Mouse (Mus musculus): ENCODE results near the gene Itpk1. TPM values are rescaled to one million over a fixed set of nuclear protein-coding genes. Genes with fewer than 3 reads are reported as not detected.

Itpk1 gene
- polyA plus RNA-seq, 1 experiment from 2014 or later = 8.9 TPM

GRCm38 (mm10) chr12:102621205-102621604 is 83.5 kb downstream of the Itpk1 start:
- no peak overlapping the region for H3K4me2 ChIP-seq
- no peaks in the 10 kb centered on the region for H3K36me3 ChIP-seq
- no peak overlapping the region for H3K4me3 ChIP-seq (replicated peaks)
- H3K27ac ChIP-seq = no peak overlapping the region
- no peaks in the 10 kb centered on the region for H3K9me3 ChIP-seq
- 82% methylated on average over 4 of the region's 4 CpGs for WGBS
- ATAC-seq (ENCODE audit: insufficient number of reproducible peaks, insufficient read depth, low FRiP score, low TSS enrichment, low read depth) = no peak
- H3K9ac ChIP-seq (replicated peaks) = no peak overlapping the region
- peaks cover 30% of the 10 kb centered on the region for H3K4me1 ChIP-seq (replicated peaks)
- H3K27me3 ChIP-seq = no peaks in the 10 kb centered on the region

DNA sequence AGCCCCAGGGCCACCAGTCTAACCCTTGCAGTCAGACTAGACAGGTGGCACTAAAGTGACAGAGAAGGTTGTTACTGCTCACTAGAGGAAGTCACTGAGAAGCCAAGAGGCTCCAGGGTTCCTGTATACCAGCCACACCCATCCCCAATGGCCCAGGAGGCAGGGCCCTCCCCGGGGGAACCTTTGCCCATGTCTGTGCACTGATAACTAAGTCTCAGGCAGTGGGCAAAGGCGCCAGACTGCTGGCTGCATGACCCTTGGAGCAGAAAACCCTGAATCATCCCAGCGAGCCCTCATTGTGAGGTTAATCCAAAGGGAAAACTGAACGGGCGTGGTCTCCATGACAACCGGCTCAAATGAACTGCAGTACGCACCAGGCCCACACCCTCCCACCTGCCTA is 84.8 kb downstream of the Itpk1 start:
- Histone ChIP-seq H3K36me3 (no peaks in the 10 kb centered on the region), H3K9me3 (no peaks in the 10 kb centered on the region), H3K4me1 (replicated peaks) (peaks cover 33% of the 10 kb centered on the region), H3K4me2 (no peak overlapping the region), H3K27ac (no peak overlapping the region), H3K4me3 (replicated peaks) (no peak overlapping the region), H3K9ac (replicated peaks) (no peak overlapping the region), H3K27me3 (no peaks in the 10 kb centered on the region)
- no peak for ATAC-seq (ENCODE audit: insufficient number of reproducible peaks, insufficient read depth, low FRiP score, low TSS enrichment, low read depth)
- WGBS = 80% methylated on average over 7 of the region's 7 CpGs

DNA sequence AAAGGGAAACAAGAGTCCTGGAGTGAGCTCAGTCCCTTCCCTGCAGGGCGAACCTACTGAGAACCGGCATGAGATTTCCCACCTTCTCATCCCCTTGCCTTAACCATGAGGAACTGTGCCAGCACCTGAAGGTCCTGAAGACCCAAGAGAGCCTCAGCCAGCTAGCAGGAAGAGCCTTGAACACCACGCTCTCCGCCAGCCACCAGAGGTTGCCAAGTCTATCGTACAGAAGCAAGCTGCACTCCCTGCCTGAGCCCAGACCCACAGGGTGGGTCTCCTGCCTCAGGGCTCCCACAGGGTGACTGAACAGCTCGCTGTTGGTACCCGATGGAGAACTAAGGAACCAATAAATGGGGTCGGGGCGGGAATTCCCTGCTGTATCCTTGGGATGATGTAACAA is 86.6 kb downstream of the Itpk1 start:
- Histone ChIP-seq H3K4me2 (no peak overlapping the region), H3K9ac (replicated peaks) (no peak overlapping the region), H3K4me3 (replicated peaks) (no peak overlapping the region), H3K27ac (no peak overlapping the region), H3K27me3 (no peaks in the 10 kb centered on the region), H3K36me3 (no peaks in the 10 kb centered on the region), H3K4me1 (replicated peaks) (peaks cover 33% of the 10 kb centered on the region), H3K9me3 (no peaks in the 10 kb centered on the region)
- no peak for ATAC-seq (ENCODE audit: insufficient number of reproducible peaks, insufficient read depth, low FRiP score, low TSS enrichment, low read depth)
- WGBS = 60% methylated on average over 9 of the region's 9 CpGs

- Histone ChIP-seq H3K4me3 (replicated peaks) (no peak overlapping the region), H3K9me3 (no peaks in the 10 kb centered on the region), H3K36me3 (no peaks in the 10 kb centered on the region), H3K4me1 (replicated peaks) (peaks cover 32% of the 10 kb centered on the region), H3K9ac (replicated peaks) (no peak overlapping the region; the same call in 1 of the 2 replicates), H3K27ac (0 out of 2 replicates have a peak overlapping the region, but pooled peaks have one; percentile 56), H3K27me3 (no peaks in the 10 kb centered on the region), H3K4me2 (no peak overlapping the region)
- ATAC-seq (ENCODE audit: insufficient number of reproducible peaks, insufficient read depth, low FRiP score, low TSS enrichment, low read depth) = 0 out of 2 replicates have a peak, but pooled peaks have one; percentile 33
- 45% methylated on average over 7 of the region's 7 CpGs for WGBS
Observed at GRCm38 (mm10) chr12:102616843-102617519, 87.7 kb downstream of the Itpk1 start.

- H3K36me3 ChIP-seq = no peaks in the 10 kb centered on the region
- no peak overlapping the region for H3K4me2 ChIP-seq
- no peak overlapping the region for H3K4me3 ChIP-seq (replicated peaks)
- H3K9ac ChIP-seq (replicated peaks) = no peak overlapping the region
- H3K4me1 ChIP-seq (replicated peaks) = peaks cover 32% of the 10 kb centered on the region
- H3K27me3 ChIP-seq = no peaks in the 10 kb centered on the region
- WGBS = 57% methylated on average over 4 of the region's 4 CpGs
- no peak overlapping the region for H3K27ac ChIP-seq
- H3K9me3 ChIP-seq = no peaks in the 10 kb centered on the region
- no peak for ATAC-seq (ENCODE audit: insufficient number of reproducible peaks, insufficient read depth, low FRiP score, low TSS enrichment, low read depth)
Observed at GRCm38 (mm10) chr12:102616201-102616600, 88.5 kb downstream of the Itpk1 start.

GRCm38 (mm10) chr12:102613411-102613810 is 91.3 kb downstream of the Itpk1 start:
- Histone ChIP-seq H3K27me3 (no peaks in the 10 kb centered on the region), H3K4me3 (replicated peaks) (no peak overlapping the region), H3K36me3 (no peaks in the 10 kb centered on the region), H3K27ac (no peak overlapping the region), H3K9ac (replicated peaks) (no peak overlapping the region), H3K4me2 (no peak overlapping the region), H3K4me1 (replicated peaks) (peaks cover 28% of the 10 kb centered on the region), H3K9me3 (no peaks in the 10 kb centered on the region)
- WGBS = 86% methylated on average over 4 of the region's 4 CpGs
- no peak for ATAC-seq (ENCODE audit: insufficient number of reproducible peaks, insufficient read depth, low FRiP score, low TSS enrichment, low read depth)

DNA sequence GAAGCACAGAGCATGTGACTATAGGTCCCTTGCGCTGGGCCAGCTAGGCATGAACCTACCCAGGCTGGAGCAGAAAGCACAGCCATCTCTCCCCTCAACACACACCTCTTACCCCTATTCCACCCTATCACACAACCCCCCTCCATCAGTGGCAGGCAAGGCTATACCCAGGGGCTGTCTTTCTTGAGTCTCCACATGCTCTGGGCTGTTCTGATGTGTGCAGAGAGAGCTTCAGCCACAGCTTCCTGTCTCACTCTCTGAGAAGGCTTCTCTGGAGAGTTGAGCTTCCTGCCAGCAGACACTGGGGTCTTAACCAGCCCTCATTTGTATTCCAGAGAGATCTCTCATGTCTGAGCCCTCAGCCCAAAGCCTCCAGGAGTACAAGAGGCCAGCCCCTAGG is 92.3 kb downstream of the Itpk1 start:
- WGBS = 92% methylated on average over 1 of the region's 1 CpGs
- Histone ChIP-seq H3K27me3 (no peaks in the 10 kb centered on the region), H3K9ac (replicated peaks) (no peak overlapping the region), H3K36me3 (no peaks in the 10 kb centered on the region), H3K27ac (no peak overlapping the region), H3K4me2 (no peak overlapping the region), H3K9me3 (no peaks in the 10 kb centered on the region), H3K4me1 (replicated peaks) (peaks cover 18% of the 10 kb centered on the region), H3K4me3 (replicated peaks) (no peak overlapping the region)
- ATAC-seq (ENCODE audit: insufficient number of reproducible peaks, insufficient read depth, low FRiP score, low TSS enrichment, low read depth) = no peak

DNA sequence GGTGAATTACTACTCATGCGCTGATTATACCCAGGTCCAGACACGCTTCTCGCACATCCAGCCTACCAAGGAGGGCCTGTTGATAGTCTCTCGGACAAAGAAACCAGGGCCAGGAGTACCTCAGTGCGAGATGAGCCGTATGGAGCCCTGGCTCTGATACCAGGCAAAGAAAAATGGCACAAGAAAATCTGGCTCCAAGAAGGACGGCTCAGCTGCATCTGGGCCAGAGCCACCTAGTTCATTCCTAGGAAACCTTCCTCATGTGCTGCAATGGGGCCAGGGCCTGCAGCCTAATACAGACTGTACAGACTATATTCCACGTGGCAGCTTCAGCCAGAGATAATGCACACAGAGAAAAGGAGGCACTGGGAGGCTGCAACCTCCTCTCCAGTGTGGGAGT is 93.8 kb downstream of the Itpk1 start:
- Histone ChIP-seq H3K27ac (no peak overlapping the region), H3K4me1 (replicated peaks) (0 out of 2 replicates have a peak, but pooled peaks cover 3% of the 10 kb centered on the region), H3K9me3 (no peaks in the 10 kb centered on the region), H3K27me3 (no peaks in the 10 kb centered on the region), H3K4me3 (replicated peaks) (no peak overlapping the region), H3K9ac (replicated peaks) (no peak overlapping the region), H3K4me2 (no peak overlapping the region), H3K36me3 (no peaks in the 10 kb centered on the region)
- ATAC-seq (ENCODE audit: insufficient number of reproducible peaks, insufficient read depth, low FRiP score, low TSS enrichment, low read depth) = no peak
- WGBS = 88% methylated on average over 8 of the region's 8 CpGs

GRCm38 (mm10) chr12:102607808-102608517 is 96.8 kb downstream of the Itpk1 start:
- no peaks in the 10 kb centered on the region for H3K27me3 ChIP-seq
- peaks cover 5% of the 10 kb centered on the region; the same call in 1 of the 2 replicates for H3K36me3 ChIP-seq
- H3K4me2 ChIP-seq = no peak overlapping the region
- WGBS = 88% methylated on average over 11 of the region's 11 CpGs
- H3K4me3 ChIP-seq (replicated peaks) = no peak overlapping the region
- ATAC-seq (ENCODE audit: insufficient number of reproducible peaks, insufficient read depth, low FRiP score, low TSS enrichment, low read depth) = no peak
- no peaks in the 10 kb centered on the region for H3K9me3 ChIP-seq
- H3K27ac ChIP-seq = no peak overlapping the region
- H3K4me1 ChIP-seq (replicated peaks) = 0 out of 2 replicates have a peak, but pooled peaks cover 3% of the 10 kb centered on the region
- no peak overlapping the region for H3K9ac ChIP-seq (replicated peaks)

DNA sequence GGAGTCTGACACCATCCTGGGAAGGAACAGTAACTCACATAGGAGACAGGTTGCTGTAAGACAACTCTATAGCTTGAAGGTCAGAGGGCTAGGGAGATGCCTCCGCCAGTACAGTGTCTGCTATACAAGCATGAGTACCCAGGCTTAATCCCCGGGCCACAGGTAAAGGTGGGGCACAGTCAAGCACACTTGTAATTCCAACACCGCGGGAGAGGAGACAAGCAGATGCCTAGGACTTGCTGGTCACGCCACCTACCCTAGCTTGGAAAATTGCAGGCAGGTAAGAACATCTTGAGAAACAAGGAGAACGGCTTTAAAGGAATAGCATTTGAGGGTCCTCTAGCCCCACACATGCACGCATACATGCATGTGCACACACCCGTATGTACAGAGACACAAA is 97.7 kb downstream of the Itpk1 start:
- H3K27ac ChIP-seq = no peak overlapping the region
- H3K9me3 ChIP-seq = no peaks in the 10 kb centered on the region
- WGBS = 84% methylated on average over 8 of the region's 8 CpGs
- H3K4me1 ChIP-seq (replicated peaks) = peaks cover 7% of the 10 kb centered on the region
- ATAC-seq (ENCODE audit: insufficient number of reproducible peaks, insufficient read depth, low FRiP score, low TSS enrichment, low read depth) = no peak
- peaks cover 5% of the 10 kb centered on the region; the same call in 1 of the 2 replicates for H3K36me3 ChIP-seq
- no peaks in the 10 kb centered on the region for H3K27me3 ChIP-seq
- H3K4me2 ChIP-seq = no peak overlapping the region
- H3K9ac ChIP-seq (replicated peaks) = no peak overlapping the region
- no peak overlapping the region for H3K4me3 ChIP-seq (replicated peaks)

- ATAC-seq (ENCODE audit: insufficient number of reproducible peaks, insufficient read depth, low FRiP score, low TSS enrichment, low read depth) = no peak
- peaks cover 5% of the 10 kb centered on the region; the same call in 1 of the 2 replicates for H3K36me3 ChIP-seq
- H3K4me2 ChIP-seq = no peak overlapping the region
- no peak overlapping the region for H3K9ac ChIP-seq (replicated peaks)
- no peaks in the 10 kb centered on the region for H3K9me3 ChIP-seq
- no peak overlapping the region for H3K4me3 ChIP-seq (replicated peaks)
- H3K27ac ChIP-seq = no peak overlapping the region
- WGBS = 86% methylated on average over 6 of the region's 6 CpGs
- H3K4me1 ChIP-seq (replicated peaks) = peaks cover 22% of the 10 kb centered on the region
- H3K27me3 ChIP-seq = no peaks in the 10 kb centered on the region
Observed at GRCm38 (mm10) chr12:102605607-102606006, 99.1 kb downstream of the Itpk1 start.

All from limb, embryonic 12.5 days (tissue).